Mouse (Mus musculus) midbrain, embryonic 13.5 days (tissue): ENCODE measurements around the gene Pcnx2. TPM values are rescaled to one million over a fixed set of nuclear protein-coding genes. Genes with fewer than 3 reads are reported as not detected.

Experiments used
- ATAC-seq: fragments of 200-750 bp; cut with Nextera tagmentation; 2 replicates; pipeline ENCODE4 v1.8.0; 2017; ENCODE audit warnings: mild to moderate bottlenecking, moderate TSS enrichment, moderate library complexity
- H3K27ac ChIP-seq: fragments of 300-500 bp; sonication (generic); 2 replicates; pipeline ENCODE4 v1.5.1; 2015; ENCODE audit warnings: inconsistent platforms, mild to moderate bottlenecking, moderate library complexity
- H3K27me3 ChIP-seq: fragments of 300-500 bp; sonication (generic); 2 replicates; pipeline ENCODE4 v1.6.1; 2015; ENCODE audit warnings: mild to moderate bottlenecking, inconsistent platforms
- H3K36me3 ChIP-seq: fragments of 300-500 bp; sonication (generic); 2 replicates; pipeline ENCODE4 v1.6.1; 2015; ENCODE audit warnings: mild to moderate bottlenecking, inconsistent platforms
- H3K4me1 ChIP-seq: fragments of 300-500 bp; sonication (generic); replicated peaks from 2 replicates; pipeline ENCODE4 v1.6.1; 2015; ENCODE audit warnings: inconsistent platforms
- H3K4me2 ChIP-seq: fragments of 300-500 bp; sonication (generic); replicated peaks from 2 replicates; pipeline ENCODE4 v1.6.1; 2015; ENCODE audit warnings: moderate library complexity, mild to moderate bottlenecking, inconsistent platforms
- H3K4me3 ChIP-seq: fragments of 300-500 bp; sonication (generic); replicated peaks from 2 replicates; pipeline ENCODE4 v1.5.1; 2015; ENCODE audit warnings: mild to moderate bottlenecking, inconsistent platforms
- H3K9ac ChIP-seq: fragments of 300-500 bp; sonication (generic); replicated peaks from 2 replicates; pipeline ENCODE4 v1.6.1; 2015; ENCODE audit warnings: mild to moderate bottlenecking, inconsistent platforms
- H3K9me3 ChIP-seq: fragments of 300-500 bp; sonication (generic); 2 replicates; pipeline ENCODE4 v1.6.1; 2016; ENCODE audit warnings: mild to moderate bottlenecking, inconsistent platforms
- WGBS: fragments of 180-500 bp; shearing (Covaris S2); methylation state at CpG from one replicate; pipeline ENCODE4 v1.1.7; 2015; 5-methylcytosine and 5-hydroxymethylcytosine counted together
- polyA plus RNA-seq: library from polyadenylated mRNA; unstranded; fragments of >200 nt; fragmentation: Nextera tagmentation; extraction: Ambion mirVana; gene quantifications from 2 replicates; pipeline ENCODE4 v1.2.1, GENCODE M21; 2015

Pcnx2 gene
- polyA plus RNA-seq, 1 experiment from 2014 or later: 3.8 TPM

- Histone ChIP-seq H3K9ac (no peak overlapping the region), H3K9me3 (no peaks in the 10 kb centered on the region), H3K4me3 (no peak overlapping the region), H3K27me3 (no peaks in the 10 kb centered on the region), H3K27ac (no peak overlapping the region), H3K4me1 (0 out of 2 replicates have a peak, but pooled peaks cover 5% of the 10 kb centered on the region), H3K36me3 (peaks cover 16% of the 10 kb centered on the region), H3K4me2 (no peak overlapping the region)
- WGBS: 92% methylated on average over 3 of the region's 3 CpGs
- ATAC-seq: no peak
These were observed 121.8 kb downstream of the Pcnx2 start for GRCm38 (mm10) chr8:125776314-125776713.

- ATAC-seq: no peak
- H3K27me3 ChIP-seq: no peaks in the 10 kb centered on the region
- no peak overlapping the region for H3K4me3 ChIP-seq
- H3K4me2 ChIP-seq: no peak overlapping the region
- 0 out of 2 replicates have a peak, but pooled peaks cover 5% of the 10 kb centered on the region for H3K4me1 ChIP-seq
- H3K27ac ChIP-seq: no peak overlapping the region
- H3K9me3 ChIP-seq: no peaks in the 10 kb centered on the region
- WGBS: 61% methylated on average over 3 of the region's 3 CpGs
- H3K36me3 ChIP-seq: peaks cover 24% of the 10 kb centered on the region
- no peak overlapping the region for H3K9ac ChIP-seq
These were observed 123.1 kb downstream of the Pcnx2 start for GRCm38 (mm10) chr8:125775031-125775430.

GRCm38 (mm10) chr8:125773281-125773803 is 124.8 kb downstream of the Pcnx2 start:
- no peak for ATAC-seq
- H3K4me1 ChIP-seq: 0 out of 2 replicates have a peak, but pooled peaks cover 5% of the 10 kb centered on the region
- H3K9ac ChIP-seq: no peak overlapping the region
- no peak overlapping the region for H3K4me2 ChIP-seq
- no peak overlapping the region for H3K27ac ChIP-seq
- peaks cover 28% of the 10 kb centered on the region for H3K36me3 ChIP-seq
- no peaks in the 10 kb centered on the region for H3K9me3 ChIP-seq
- no peaks in the 10 kb centered on the region for H3K27me3 ChIP-seq
- no peak overlapping the region for H3K4me3 ChIP-seq
- WGBS: 41% methylated on average over 7 of the region's 7 CpGs

- H3K4me2 ChIP-seq: no peak overlapping the region
- 0 out of 2 replicates have a peak, but pooled peaks cover 5% of the 10 kb centered on the region for H3K4me1 ChIP-seq
- no peak overlapping the region for H3K4me3 ChIP-seq
- H3K36me3 ChIP-seq: peaks cover 34% of the 10 kb centered on the region
- H3K27ac ChIP-seq: no peak overlapping the region
- ATAC-seq: no peak
- H3K9me3 ChIP-seq: no peaks in the 10 kb centered on the region
- WGBS: 71% methylated on average over 2 of the region's 2 CpGs
- no peak overlapping the region for H3K9ac ChIP-seq
- no peaks in the 10 kb centered on the region for H3K27me3 ChIP-seq
These were observed 125.8 kb downstream of the Pcnx2 start for GRCm38 (mm10) chr8:125772300-125772699.

DNA sequence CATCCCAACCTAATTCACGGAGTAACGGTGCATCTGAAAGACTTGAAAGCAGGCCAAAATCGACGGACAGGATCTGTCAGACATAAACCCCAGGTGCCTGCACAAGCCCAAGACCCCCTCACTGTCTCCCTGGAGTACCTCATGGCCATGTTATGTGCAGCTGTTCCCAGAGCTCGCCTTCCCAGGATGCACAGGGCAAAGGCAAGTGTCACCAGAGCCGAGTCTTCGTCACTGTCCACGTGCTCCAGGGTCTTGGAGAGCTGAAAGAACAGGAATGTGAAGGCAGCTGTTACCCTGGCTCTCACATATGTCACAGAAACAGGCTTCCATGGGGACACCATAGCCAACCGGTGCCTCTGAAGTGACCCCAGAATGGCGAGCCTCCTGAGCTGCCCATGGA is 130.0 kb downstream of the Pcnx2 start:
- Histone ChIP-seq H3K27me3 (no peaks in the 10 kb centered on the region), H3K27ac (no peak overlapping the region), H3K4me3 (no peak overlapping the region), H3K9me3 (no peaks in the 10 kb centered on the region), H3K36me3 (peaks cover 61% of the 10 kb centered on the region), H3K9ac (no peak overlapping the region), H3K4me1 (no peaks in the 10 kb centered on the region), H3K4me2 (no peak overlapping the region)
- 89% methylated on average over 10 of the region's 10 CpGs for WGBS
- no peak for ATAC-seq

DNA sequence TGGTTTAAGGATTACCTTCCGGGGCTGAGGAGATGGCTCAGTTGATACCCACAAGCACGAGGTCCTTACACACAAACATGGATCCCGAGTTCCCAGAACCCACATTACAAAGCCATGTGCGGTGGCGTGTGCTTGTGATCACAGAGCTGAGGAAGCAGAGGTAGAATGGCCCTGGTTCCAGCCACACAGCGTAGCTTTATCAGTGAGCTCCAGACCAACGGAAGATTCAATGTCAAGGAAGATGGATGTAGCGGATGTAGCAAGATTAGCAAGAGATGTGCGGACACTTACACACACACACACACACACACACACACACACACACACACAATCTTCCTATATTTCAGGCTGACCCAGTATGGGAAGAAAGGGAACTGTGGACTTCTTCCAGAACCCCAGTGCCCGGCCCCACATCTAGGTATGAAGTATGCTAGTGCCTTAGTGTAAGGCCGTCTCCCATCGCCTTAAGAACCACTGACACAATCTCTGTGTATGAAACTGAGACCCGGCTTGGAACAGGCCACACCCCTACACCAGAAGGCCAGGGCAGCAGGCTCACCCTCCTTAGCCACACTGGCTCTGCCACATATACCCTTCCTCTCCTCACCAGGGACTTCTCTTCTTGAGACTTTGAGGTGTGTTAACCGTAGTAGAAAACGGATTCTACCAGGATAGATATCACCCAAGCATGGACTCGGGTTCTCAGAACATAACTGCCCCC is 134.9 kb downstream of the Pcnx2 start:
- ATAC-seq: no peak
- Histone ChIP-seq H3K36me3 (peaks cover 49% of the 10 kb centered on the region), H3K4me3 (no peak overlapping the region)

GRCm38 (mm10) chr8:125759022-125759421 is 139.1 kb downstream of the Pcnx2 start:
- Histone ChIP-seq H3K4me2 (no peak overlapping the region), H3K9ac (no peak overlapping the region), H3K4me3 (no peak overlapping the region), H3K9me3 (no peaks in the 10 kb centered on the region), H3K27ac (no peak overlapping the region), H3K27me3 (no peaks in the 10 kb centered on the region), H3K36me3 (peaks cover 18% of the 10 kb centered on the region), H3K4me1 (peaks cover 7% of the 10 kb centered on the region; the same call in 1 of the 2 replicates)
- no peak for ATAC-seq
- 46% methylated on average over 10 of the region's 10 CpGs for WGBS

More for the DNA sequence above, 134.9 kb downstream of the Pcnx2 start:
- Histone ChIP-seq H3K4me2 (no peak overlapping the region), H3K9ac (no peak overlapping the region), H3K4me1 (no peaks in the 10 kb centered on the region), H3K27me3 (no peaks in the 10 kb centered on the region), H3K9me3 (no peaks in the 10 kb centered on the region), H3K27ac (no peak overlapping the region)
- 95% methylated on average over 16 of the region's 16 CpGs for WGBS

GRCm38 (mm10) chr8:125757106-125757496 is 141.0 kb downstream of the Pcnx2 start:
- 79% methylated on average over 1 of the region's 1 CpGs for WGBS
- Histone ChIP-seq H3K36me3 (peaks cover 22% of the 10 kb centered on the region), H3K9ac (no peak overlapping the region), H3K9me3 (no peaks in the 10 kb centered on the region), H3K4me3 (no peak overlapping the region), H3K4me1 (peaks cover 7% of the 10 kb centered on the region; the same call in 1 of the 2 replicates), H3K27ac (no peak overlapping the region), H3K4me2 (no peak overlapping the region), H3K27me3 (no peaks in the 10 kb centered on the region)
- ATAC-seq: 0 out of 2 replicates have a peak, but pooled peaks have one; percentile 20

DNA sequence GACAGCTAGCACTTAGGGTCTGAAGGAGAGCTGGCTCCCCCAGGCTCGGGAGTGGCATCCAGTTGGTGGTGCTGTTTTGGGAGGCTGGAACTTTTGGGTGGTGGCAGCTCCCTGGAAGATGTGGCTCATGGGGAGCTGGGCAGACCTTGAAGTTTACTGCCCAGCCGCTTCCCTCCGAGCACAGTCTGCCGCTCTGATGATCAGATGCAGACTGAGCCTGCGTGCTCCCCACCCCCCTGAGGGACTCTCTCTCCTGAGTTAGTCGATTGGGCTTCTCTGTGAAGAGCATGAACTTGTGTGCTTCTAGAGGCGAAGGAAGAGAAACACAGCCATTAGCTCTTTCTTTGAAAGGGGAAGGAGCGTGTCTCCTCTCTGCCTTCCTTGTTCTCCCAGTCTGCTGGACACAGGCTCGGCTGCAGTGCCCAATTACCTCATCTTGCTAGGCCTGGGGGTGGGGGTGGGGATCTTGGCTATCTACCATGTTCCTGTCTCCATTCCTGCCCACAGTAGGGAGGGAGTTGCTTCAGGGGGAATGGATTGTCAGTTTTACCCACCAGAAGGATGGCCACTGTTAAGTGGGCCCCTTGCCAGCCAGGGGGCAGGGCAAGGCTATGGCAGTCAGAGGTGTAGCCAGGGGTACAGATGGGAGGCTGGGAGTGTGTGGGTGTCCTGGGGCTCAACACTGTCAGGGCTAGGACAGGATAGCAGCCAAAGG is 141.6 kb downstream of the Pcnx2 start:
- Histone ChIP-seq H3K36me3 (peaks cover 23% of the 10 kb centered on the region), H3K4me1 (peaks cover 7% of the 10 kb centered on the region; the same call in 1 of the 2 replicates), H3K4me2 (no peak overlapping the region), H3K27ac (0 out of 2 replicates have a peak overlapping the region, but pooled peaks have one; percentile 48), H3K27me3 (no peaks in the 10 kb centered on the region), H3K9me3 (no peaks in the 10 kb centered on the region), H3K9ac (no peak overlapping the region), H3K4me3 (no peak overlapping the region)
- peak; percentile 69 for ATAC-seq
- WGBS: 57% methylated on average over 9 of the region's 9 CpGs

DNA sequence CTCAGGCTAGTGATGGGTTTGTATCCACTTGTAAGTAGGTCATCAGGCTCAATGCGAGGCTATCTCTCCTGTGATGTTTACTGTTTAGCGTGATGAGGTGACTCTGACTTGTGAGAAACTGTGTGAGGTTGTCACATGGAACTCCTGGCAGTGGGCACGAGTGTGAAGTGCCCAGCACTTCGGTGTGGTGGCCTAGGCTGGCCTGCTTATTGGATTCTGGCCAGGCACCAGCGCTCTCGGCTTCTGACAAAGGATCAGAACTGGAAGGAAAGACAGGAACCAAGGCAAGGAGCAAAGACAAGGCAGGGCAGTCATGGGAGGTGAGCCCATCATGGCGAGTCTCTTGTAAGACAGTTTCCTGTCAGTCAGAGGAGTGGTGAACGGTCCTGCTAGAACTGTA is 142.2 kb downstream of the Pcnx2 start:
- ATAC-seq: no peak
- Histone ChIP-seq H3K4me3 (no peak overlapping the region), H3K27ac (no peak overlapping the region), H3K4me2 (no peak overlapping the region), H3K4me1 (peaks cover 10% of the 10 kb centered on the region; the same call in 1 of the 2 replicates), H3K36me3 (peaks cover 21% of the 10 kb centered on the region), H3K9me3 (no peaks in the 10 kb centered on the region), H3K9ac (no peak overlapping the region), H3K27me3 (no peaks in the 10 kb centered on the region)
- WGBS: 75% methylated on average over 8 of the region's 8 CpGs

- H3K4me1 ChIP-seq: peaks cover 8% of the 10 kb centered on the region; the same call in 1 of the 2 replicates
- 74% methylated on average over 8 of the region's 8 CpGs for WGBS
- no peaks in the 10 kb centered on the region for H3K27me3 ChIP-seq
- peaks cover 12% of the 10 kb centered on the region for H3K36me3 ChIP-seq
- H3K4me3 ChIP-seq: no peak overlapping the region
- ATAC-seq: no peak
- no peak overlapping the region for H3K27ac ChIP-seq
- no peak overlapping the region for H3K9ac ChIP-seq
- H3K4me2 ChIP-seq: no peak overlapping the region
- H3K9me3 ChIP-seq: no peaks in the 10 kb centered on the region
These were observed 147.3 kb downstream of the Pcnx2 start for GRCm38 (mm10) chr8:125750846-125751245.

GRCm38 (mm10) chr8:125747390-125747789 is 150.7 kb downstream of the Pcnx2 start:
- no peak overlapping the region for H3K4me2 ChIP-seq
- peaks cover 8% of the 10 kb centered on the region; the same call in 1 of the 2 replicates for H3K4me1 ChIP-seq
- WGBS: 74% methylated on average over 8 of the region's 8 CpGs
- H3K36me3 ChIP-seq: 0 out of 2 replicates have a peak, but pooled peaks cover 4% of the 10 kb centered on the region
- no peak overlapping the region for H3K27ac ChIP-seq
- H3K4me3 ChIP-seq: no peak overlapping the region
- H3K27me3 ChIP-seq: no peaks in the 10 kb centered on the region
- H3K9ac ChIP-seq: no peak overlapping the region
- no peaks in the 10 kb centered on the region for H3K9me3 ChIP-seq
- no peak for ATAC-seq
